Mouse (Mus musculus): ENCODE results near the gene Oxtr.

The Oxtr gene

GRCm38 (mm10) chr6:112461459-112461858 is 28.3 kb downstream of the Oxtr start:
- no peak for DNase-seq (ENCODE audit: low read depth, low spot score)
- Histone ChIP-seq H3K36me3 (ENCODE audit: control insufficient read depth, insufficient read depth, low read length, poor library complexity, severe bottlenecking) (no peaks in the 10 kb centered on the region), H3K27me3 (ENCODE audit: control insufficient read depth, insufficient read depth, low read length, poor library complexity, severe bottlenecking) (no peaks in the 10 kb centered on the region)

- Histone ChIP-seq H3K27me3 (ENCODE audit: control insufficient read depth, insufficient read depth, low read length, poor library complexity, severe bottlenecking) (no peaks in the 10 kb centered on the region), H3K36me3 (ENCODE audit: control insufficient read depth, insufficient read depth, low read length, poor library complexity, severe bottlenecking) (no peaks in the 10 kb centered on the region)
- no peak for DNase-seq (ENCODE audit: low read depth, low spot score)
Measured at GRCm38 (mm10) chr6:112459341-112459749, 30.4 kb downstream of the Oxtr start, which contains the start of gene Cav3. Gene Cav3 (plus strand): TSS chr6:112459505.

- no peak for DNase-seq (ENCODE audit: low read depth, low spot score)
- no peaks in the 10 kb centered on the region for H3K36me3 ChIP-seq (ENCODE audit: control insufficient read depth, insufficient read depth, low read length, poor library complexity, severe bottlenecking)
- no peaks in the 10 kb centered on the region for H3K27me3 ChIP-seq (ENCODE audit: control insufficient read depth, insufficient read depth, low read length, poor library complexity, severe bottlenecking)
Measured at GRCm38 (mm10) chr6:112445675-112446074, 44.1 kb downstream of the Oxtr start.

- H3K36me3 ChIP-seq (ENCODE audit: control insufficient read depth, insufficient read depth, low read length, poor library complexity, severe bottlenecking) = no peaks in the 10 kb centered on the region
- no peak for DNase-seq (ENCODE audit: low read depth, low spot score)
- H3K27me3 ChIP-seq (ENCODE audit: control insufficient read depth, insufficient read depth, low read length, poor library complexity, severe bottlenecking) = no peaks in the 10 kb centered on the region
Measured at GRCm38 (mm10) chr6:112426018-112426732, 63.6 kb downstream of the Oxtr start.

GRCm38 (mm10) chr6:112423746-112424501 is 65.8 kb downstream of the Oxtr start:
- Histone ChIP-seq H3K36me3 (ENCODE audit: control insufficient read depth, insufficient read depth, low read length, poor library complexity, severe bottlenecking) (no peaks in the 10 kb centered on the region), H3K27me3 (ENCODE audit: control insufficient read depth, insufficient read depth, low read length, poor library complexity, severe bottlenecking) (no peaks in the 10 kb centered on the region)
- DNase-seq (ENCODE audit: low read depth, low spot score) = no peak

All from splenic B cell, adult 2 months (primary cell).